Mouse (Mus musculus): ENCODE data around the gene Ccdc125.
"Not testable (repeated sequence)": the region's sequence is repeated elsewhere in the genome, so short reads cannot be mapped to it uniquely, and the experiment has no call there.

The Ccdc125 gene

GRCm38 (mm10) chr13:100721656-100722055, 52.1 kb downstream of the Ccdc125 start:
- DNase-seq (ENCODE audit: low spot score), result no peak

GRCm38 (mm10) chr13:100724051-100724754, 54.7 kb downstream of the Ccdc125 start:
- DNase-seq (ENCODE audit: low spot score), result no peak

GRCm38 (mm10) chr13:100725194-100725593, 55.7 kb downstream of the Ccdc125 start:
- DNase-seq (ENCODE audit: low spot score), result no peak

- no peak for DNase-seq (ENCODE audit: low spot score)
These were observed 58.6 kb downstream of the Ccdc125 start for GRCm38 (mm10) chr13:100728086-100728485.

- DNase-seq (ENCODE audit: low spot score), result not testable (repeated sequence)
These were observed 59.0 kb downstream of the Ccdc125 start for GRCm38 (mm10) chr13:100728530-100728929.

- no peak for DNase-seq (ENCODE audit: low spot score)
These were observed 60.8 kb downstream of the Ccdc125 start for GRCm38 (mm10) chr13:100730153-100730860.

- peak; percentile 87 for DNase-seq (ENCODE audit: low spot score)
These were observed 61.3 kb downstream of the Ccdc125 start, which contains the start of gene Cdk7 for GRCm38 (mm10) chr13:100730861-100731176. TSS of gene Cdk7 (minus strand) at chr13:100730939.

GRCm38 (mm10) chr13:100731462-100732046, 62.0 kb downstream of the Ccdc125 start:
- DNase-seq (ENCODE audit: low spot score), result not testable (repeated sequence)

- DNase-seq (ENCODE audit: low spot score), result no peak
These were observed 63.2 kb downstream of the Ccdc125 start for GRCm38 (mm10) chr13:100732756-100733155.

GRCm38 (mm10) chr13:100742831-100743230, 73.3 kb downstream of the Ccdc125 start:
- no peak for DNase-seq (ENCODE audit: low spot score)

GRCm38 (mm10) chr13:100743346-100744035, 74.0 kb downstream of the Ccdc125 start:
- no peak for DNase-seq (ENCODE audit: low spot score)

- peak; percentile 81 for DNase-seq (ENCODE audit: low spot score)
These were observed 74.7 kb downstream of the Ccdc125 start, which contains the start of gene Mrps36 for GRCm38 (mm10) chr13:100744036-100744744. TSS of gene Mrps36 (minus strand) at chr13:100744659.

- DNase-seq (ENCODE audit: low spot score), result no peak
These were observed 76.6 kb downstream of the Ccdc125 start for GRCm38 (mm10) chr13:100746090-100746489.
